Mouse (Mus musculus) cerebellum, adult 9-11 months (tissue): Measurements from ENCODE around the gene Ptpn14.

Experiments used
- DNase-seq: peaks from one replicate; pipeline ENCODE4 v3.0.0; 2022

The Ptpn14 gene

DNA sequence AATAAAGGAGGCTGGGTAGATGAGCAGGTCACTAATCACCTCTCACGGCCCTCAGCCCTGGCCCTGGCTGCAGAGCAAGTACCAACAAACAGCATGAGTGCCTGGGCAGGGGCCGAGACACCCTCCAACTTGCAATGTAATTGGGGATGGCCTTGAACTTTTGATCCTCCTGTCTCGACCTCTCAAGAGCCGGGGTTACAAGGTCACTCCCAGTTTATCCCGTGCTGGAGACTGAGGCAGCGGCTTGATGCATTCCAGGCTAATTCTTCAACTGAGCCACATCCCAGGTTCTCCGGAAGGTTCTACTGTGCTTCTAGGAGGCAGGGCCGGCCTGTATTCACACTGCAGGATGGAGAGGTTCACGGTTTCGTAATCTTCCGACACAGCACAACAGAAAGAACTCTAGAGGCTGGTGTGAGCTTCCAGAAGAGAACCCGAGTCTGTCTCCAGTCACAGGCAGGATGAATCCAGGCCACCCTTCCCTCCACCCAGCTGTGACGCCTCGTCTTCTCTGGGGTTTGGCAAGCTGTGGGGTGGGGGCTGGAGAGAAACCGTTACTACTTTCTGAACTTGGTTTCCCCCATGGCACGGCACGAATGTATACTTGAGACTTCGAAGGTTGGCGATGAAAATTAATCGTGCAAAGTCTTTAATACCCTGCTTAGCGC is 185.2 kb downstream of the Ptpn14 start:
- peak; percentile 2 for DNase-seq

GRCm38 (mm10) chr1:189916422-189917125 is 188.5 kb downstream of the Ptpn14 start:
- DNase-seq = peak; percentile 2

GRCm38 (mm10) chr1:189917126-189917500 is 189.0 kb downstream of the Ptpn14 start:
- DNase-seq = no peak

DNA sequence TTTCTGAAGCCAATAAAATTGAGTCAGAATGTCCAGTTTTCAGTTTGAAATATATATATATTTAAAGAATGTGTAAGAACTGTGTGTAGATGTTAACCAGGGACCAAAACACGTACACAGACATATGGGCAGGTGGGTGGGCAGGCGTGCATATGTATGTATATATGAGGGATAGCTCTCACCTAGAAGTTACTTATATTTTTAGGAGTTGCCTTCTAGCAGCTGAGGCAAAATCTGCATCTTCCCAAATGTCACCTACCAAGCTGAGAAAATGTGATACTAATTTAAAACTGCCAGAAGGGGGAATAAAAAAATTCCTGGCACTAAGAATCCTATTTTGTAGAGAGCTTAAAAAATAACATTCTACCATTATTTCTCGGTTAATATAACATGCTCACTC is 191.7 kb downstream of the Ptpn14 start:
- DNase-seq = peak; percentile 3

DNA sequence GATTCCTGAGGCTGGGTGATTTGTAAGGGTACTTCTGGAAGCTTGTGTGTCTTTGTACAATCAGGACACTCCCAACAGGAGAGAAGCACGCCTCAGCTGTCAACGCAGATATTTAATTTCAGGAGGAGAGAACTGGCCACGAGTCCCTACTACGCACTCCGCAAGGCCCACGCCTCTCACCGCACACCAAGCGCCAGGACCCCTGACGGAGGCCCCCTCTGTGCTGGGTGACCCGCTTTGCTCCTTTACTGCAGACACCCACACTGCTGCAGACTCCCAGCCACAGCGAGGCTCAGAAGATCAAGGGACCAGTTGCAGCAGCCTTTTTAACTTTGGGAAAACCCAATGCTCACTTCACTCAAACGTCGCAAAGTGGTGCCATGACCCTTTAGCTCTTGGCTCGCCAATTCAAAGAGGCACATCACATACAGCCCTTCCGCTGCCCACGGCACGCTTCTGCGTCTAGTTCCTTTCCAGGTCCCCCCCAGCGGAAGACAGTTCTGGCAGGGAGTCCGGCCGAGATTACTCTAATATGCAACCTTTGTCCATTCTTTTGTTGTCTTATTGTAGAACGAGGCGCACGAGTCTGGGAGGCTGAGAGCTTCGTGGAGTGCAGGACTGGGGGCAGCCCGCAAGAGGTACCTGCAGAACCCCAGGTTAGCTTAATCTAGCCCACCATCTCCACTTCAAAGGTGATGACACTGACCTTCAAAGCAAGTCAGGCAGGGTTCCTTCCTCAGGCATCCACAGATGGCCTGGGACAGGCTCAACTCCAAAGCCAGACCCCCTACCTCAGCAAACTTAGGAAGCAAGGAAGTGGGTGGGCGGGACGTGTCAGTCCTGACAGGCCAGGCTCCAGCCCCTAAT is 192.9 kb downstream of the Ptpn14 start:
- DNase-seq = peak; percentile 63

GRCm38 (mm10) chr1:189921568-189921817 is 193.4 kb downstream of the Ptpn14 start:
- no peak for DNase-seq

DNA sequence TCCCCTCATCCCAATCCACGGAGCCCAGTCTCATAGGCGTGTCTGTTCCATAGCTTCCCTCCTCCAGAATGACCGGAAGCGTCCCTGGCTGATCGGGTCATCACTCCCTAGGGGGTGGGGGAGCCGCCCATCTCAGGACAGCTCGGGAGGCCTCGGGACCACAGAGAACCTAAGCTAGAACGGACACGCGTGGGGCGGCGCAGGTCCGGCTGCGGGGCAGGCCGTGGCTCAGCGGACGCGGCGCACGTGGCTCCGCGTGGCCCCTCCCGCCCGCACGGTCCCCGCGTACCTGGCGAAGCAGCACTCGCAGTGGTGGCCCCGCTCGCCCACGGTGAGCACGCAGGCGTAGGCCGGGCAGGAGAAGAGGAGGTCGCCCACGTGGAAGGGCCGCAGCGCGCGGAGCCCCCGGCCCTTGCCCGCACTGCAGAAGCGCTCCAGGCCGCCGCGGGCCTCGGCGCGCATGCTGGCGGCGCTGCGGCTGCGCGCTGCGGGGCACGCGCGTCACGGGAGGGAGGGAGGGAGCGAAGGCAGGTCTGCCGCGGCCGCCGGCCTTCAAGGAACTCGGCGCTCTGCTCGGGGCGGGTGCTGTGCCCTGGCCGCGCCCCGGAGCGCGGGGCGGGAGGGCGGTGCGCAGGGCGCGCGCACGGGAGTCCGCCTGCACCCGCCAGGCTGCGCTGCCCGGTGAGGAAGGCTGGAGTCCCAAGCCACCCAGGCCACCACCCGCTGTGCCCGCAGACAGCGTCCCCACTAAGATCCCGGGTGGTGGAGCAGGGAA is 193.9 kb downstream of the Ptpn14 start, which contains the start of gene Smyd2:
TSS of gene Smyd2 (minus strand) at position 546 of the 775 bp plus-strand sequence.
- peak; percentile 84 for DNase-seq

- DNase-seq = peak; percentile 64
These were observed 194.7 kb downstream of the Ptpn14 start for GRCm38 (mm10) chr1:189922721-189923120.

DNA sequence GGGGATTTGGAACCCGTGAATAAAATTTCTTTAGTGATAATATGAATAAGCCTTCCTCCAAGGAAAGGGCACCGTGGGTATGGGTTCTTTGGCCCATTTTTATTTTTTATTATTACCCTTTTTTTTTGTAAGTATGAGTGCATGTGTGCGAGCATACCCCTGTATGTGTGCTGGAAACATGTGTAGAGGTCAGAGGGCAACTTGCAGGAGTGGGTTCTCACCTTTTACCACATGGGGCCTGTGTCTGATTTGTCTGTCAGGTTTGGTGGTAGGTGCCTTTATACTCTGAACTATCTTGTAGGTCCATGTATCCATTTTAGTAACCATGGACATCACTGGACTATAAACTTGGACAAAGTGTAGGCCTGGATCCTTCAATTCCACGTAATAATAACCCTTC is 195.1 kb downstream of the Ptpn14 start:
- DNase-seq = no peak

DNA sequence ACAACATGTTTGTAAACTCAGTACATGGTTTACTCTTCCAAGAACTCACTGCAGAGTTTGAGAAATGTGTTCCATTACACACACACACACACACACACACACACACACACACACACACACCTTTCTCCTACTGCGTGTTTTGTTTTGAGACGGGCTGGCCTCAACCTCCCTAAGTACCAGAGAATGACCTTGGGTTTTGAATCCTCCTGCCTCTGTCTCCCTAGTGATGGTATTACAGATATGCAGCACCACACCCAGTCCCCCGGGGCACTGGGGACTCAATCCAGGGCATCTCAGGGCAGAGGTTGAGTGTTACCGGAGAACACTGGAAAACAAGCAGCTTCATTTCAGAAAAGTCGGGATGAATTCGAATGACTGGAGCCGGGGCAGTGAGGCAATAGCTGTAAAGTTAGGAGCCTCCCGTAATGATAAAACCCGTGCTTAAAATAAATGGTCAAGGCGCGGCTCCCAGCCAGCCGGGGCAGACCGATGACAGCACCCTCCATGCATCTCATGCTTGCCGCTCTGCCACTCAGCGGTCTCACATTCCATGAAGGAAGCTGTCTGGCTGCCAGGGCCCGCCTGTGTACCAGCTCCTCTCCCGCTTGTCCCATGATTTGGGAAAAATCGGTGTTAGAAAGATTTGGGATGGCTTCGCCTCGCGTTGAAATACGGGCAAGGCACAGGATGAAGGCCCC is 196.0 kb downstream of the Ptpn14 start:
- DNase-seq = no peak

- DNase-seq = no peak
These were observed 198.2 kb downstream of the Ptpn14 start for GRCm38 (mm10) chr1:189926279-189926678.
